Mouse (Mus musculus) intestine, postnatal 0 days (tissue): Measurements from ENCODE around the gene Dlgap1. TPM values are rescaled to one million over a fixed set of nuclear protein-coding genes. Genes with fewer than 3 reads are reported as not detected.
A peak's percentile ranks its signal among the peaks of the same experiment; 100 is the strongest.

Source experiments
- ATAC-seq: fragments of 200-750 bp; cut with Nextera tagmentation; 2 replicates; pipeline ENCODE4 v1.8.0; 2017; ENCODE audit warnings: mild to moderate bottlenecking, moderate TSS enrichment, moderate library complexity
- H3K27ac ChIP-seq: fragments of 300-500 bp; sonication (generic); 2 replicates; pipeline ENCODE4 v1.5.1; 2014; ENCODE audit warnings: mild to moderate bottlenecking, low read depth, low read length, moderate library complexity
- H3K27me3 ChIP-seq: fragments of 300-500 bp; sonication (generic); replicated peaks from 2 replicates; pipeline ENCODE4 v1.6.1; 2014; ENCODE audit warnings: low read length, mixed read lengths; ENCODE audit not compliant: control insufficient read depth, insufficient read depth
- H3K36me3 ChIP-seq: fragments of 300-500 bp; sonication (generic); 2 replicates; pipeline ENCODE4 v1.6.1; 2014; ENCODE audit warnings: mild to moderate bottlenecking, moderate library complexity; ENCODE audit not compliant: control insufficient read depth, insufficient read depth
- H3K4me1 ChIP-seq: fragments of 300-500 bp; sonication (generic); replicated peaks from 2 replicates; pipeline ENCODE4 v1.6.1; 2014; ENCODE audit warnings: antibody characterized with exemption, low read length, mixed read lengths; ENCODE audit not compliant: control insufficient read depth, insufficient read depth
- H3K4me2 ChIP-seq: fragments of 300-500 bp; sonication (generic); replicated peaks from 2 replicates; pipeline ENCODE4 v1.6.1; 2014; ENCODE audit warnings: low read depth, mild to moderate bottlenecking, moderate library complexity
- H3K4me3 ChIP-seq: fragments of 300-500 bp; sonication (generic); 2 replicates; pipeline ENCODE4 v1.5.1; 2014; ENCODE audit warnings: low read depth, low read length
- H3K9ac ChIP-seq: fragments of 300-500 bp; sonication (generic); 2 replicates; pipeline ENCODE4 v1.6.1; 2014; ENCODE audit warnings: mild to moderate bottlenecking, low read depth, low read length
- H3K9me3 ChIP-seq: fragments of 300-500 bp; sonication (generic); 2 replicates; pipeline ENCODE4 v1.6.1; 2016; ENCODE audit warnings: mixed run types; ENCODE audit not compliant: control insufficient read depth
- CTCF ChIP-seq: sonication (generic); IDR thresholded peaks from 2 replicates; pipeline ENCODE4 v1.5.1; 2016; ENCODE audit warnings: low read depth, mild to moderate bottlenecking, control low read depth, antibody characterized with exemption, moderate library complexity
- WGBS: fragments of 180-500 bp; shearing (Covaris S2); extraction: QIAGEN DNeasy Blood & Tissue Kit; methylation state at CpG from one replicate; pipeline ENCODE4 v1.1.7; 2014; 5-methylcytosine and 5-hydroxymethylcytosine counted together
- polyA plus RNA-seq: library from polyadenylated mRNA; unstranded; fragments of >200 nt; fragmentation: Nextera tagmentation; extraction: Ambion mirVana; gene quantifications from 2 replicates; pipeline ENCODE4 v1.2.1, GENCODE M21; 2015

Dlgap1 gene
- polyA plus RNA-seq, 1 experiment from 2014 or later, result 0.85 TPM

DNA sequence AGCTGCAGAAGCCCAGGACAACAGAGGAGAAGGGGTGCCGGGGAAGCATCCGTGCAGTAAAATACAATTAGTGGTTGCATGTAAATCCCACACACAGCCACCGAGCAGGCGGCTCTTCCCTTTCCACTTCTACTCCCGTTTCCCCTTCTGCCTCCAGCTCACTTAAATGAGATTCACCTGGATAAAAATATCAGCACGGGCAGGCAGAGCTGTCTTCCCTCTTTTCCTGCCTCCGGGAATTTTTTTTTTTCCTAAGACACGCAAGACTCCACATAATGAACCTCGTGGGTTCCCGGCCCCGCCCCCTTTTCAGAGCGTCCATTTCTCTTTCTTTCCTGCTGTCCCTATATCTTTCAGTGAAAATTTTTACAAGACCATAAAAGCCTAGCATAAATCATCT lies 548.5 kb downstream of the Dlgap1 start:
- TF ChIP-seq CTCF, result no peak
- Histone ChIP-seq H3K4me2 (no peak overlapping the region), H3K36me3 (no peaks in the 10 kb centered on the region), H3K9ac (no peak overlapping the region), H3K9me3 (no peaks in the 10 kb centered on the region), H3K4me3 (no peak overlapping the region), H3K4me1 (no peaks in the 10 kb centered on the region), H3K27ac (no peak overlapping the region), H3K27me3 (no peaks in the 10 kb centered on the region)
- no peak for ATAC-seq
- WGBS, result 83% methylated on average over 12 of the region's 12 CpGs

GRCm38 (mm10) chr17:70521058-70521851 lies 552.4 kb downstream of the Dlgap1 start:
- H3K36me3 ChIP-seq, result no peaks in the 10 kb centered on the region
- no peaks in the 10 kb centered on the region for H3K9me3 ChIP-seq
- no peak overlapping the region for H3K4me3 ChIP-seq
- no peak overlapping the region for H3K4me2 ChIP-seq
- TF ChIP-seq CTCF, result no peak
- no peak for ATAC-seq
- H3K27ac ChIP-seq, result no peak overlapping the region
- H3K27me3 ChIP-seq, result no peaks in the 10 kb centered on the region
- no peaks in the 10 kb centered on the region for H3K4me1 ChIP-seq
- no peak overlapping the region for H3K9ac ChIP-seq
- 74% methylated on average over 5 of the region's 5 CpGs for WGBS

- no peak overlapping the region for H3K4me3 ChIP-seq
- H3K27me3 ChIP-seq, result no peaks in the 10 kb centered on the region
- peak overlapping the region; percentile 32; the same call in 1 of the 2 replicates for H3K4me2 ChIP-seq
- no peak for ATAC-seq
- H3K4me1 ChIP-seq, result no peaks in the 10 kb centered on the region
- H3K36me3 ChIP-seq, result no peaks in the 10 kb centered on the region
- H3K9ac ChIP-seq, result no peak overlapping the region
- 32% methylated on average over 11 of the region's 11 CpGs for WGBS
- no peaks in the 10 kb centered on the region for H3K9me3 ChIP-seq
- H3K27ac ChIP-seq, result no peak overlapping the region
- TF ChIP-seq CTCF, result no peak
These were observed 553.1 kb downstream of the Dlgap1 start for GRCm38 (mm10) chr17:70521971-70522370.

DNA sequence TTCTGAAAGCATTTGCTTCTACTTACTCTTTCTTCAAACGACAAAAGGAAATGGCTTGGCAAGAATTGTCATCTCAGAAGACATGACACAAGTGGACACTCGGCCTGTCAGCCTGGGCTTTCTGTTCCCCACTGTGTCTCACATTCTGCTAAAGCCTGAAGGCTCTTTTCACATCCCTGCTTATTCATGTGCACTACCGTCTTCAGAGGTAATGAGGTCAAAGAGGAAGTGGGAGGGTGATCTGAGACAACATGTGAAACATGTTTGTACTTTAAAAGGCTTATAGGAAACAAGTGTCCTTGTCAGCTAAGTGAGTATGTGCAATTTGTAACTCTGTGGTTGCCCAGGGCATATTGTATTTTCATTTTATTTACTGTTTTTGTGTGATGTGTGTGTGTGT lies 557.1 kb downstream of the Dlgap1 start:
- no peak overlapping the region for H3K4me3 ChIP-seq
- 56% methylated on average over 3 of the region's 3 CpGs for WGBS
- ATAC-seq, result no peak
- no peaks in the 10 kb centered on the region for H3K36me3 ChIP-seq
- no peaks in the 10 kb centered on the region for H3K27me3 ChIP-seq
- H3K9ac ChIP-seq, result no peak overlapping the region
- no peaks in the 10 kb centered on the region for H3K4me1 ChIP-seq
- H3K9me3 ChIP-seq, result no peaks in the 10 kb centered on the region
- H3K4me2 ChIP-seq, result no peak overlapping the region
- TF ChIP-seq CTCF, result no peak
- no peak overlapping the region for H3K27ac ChIP-seq

DNA sequence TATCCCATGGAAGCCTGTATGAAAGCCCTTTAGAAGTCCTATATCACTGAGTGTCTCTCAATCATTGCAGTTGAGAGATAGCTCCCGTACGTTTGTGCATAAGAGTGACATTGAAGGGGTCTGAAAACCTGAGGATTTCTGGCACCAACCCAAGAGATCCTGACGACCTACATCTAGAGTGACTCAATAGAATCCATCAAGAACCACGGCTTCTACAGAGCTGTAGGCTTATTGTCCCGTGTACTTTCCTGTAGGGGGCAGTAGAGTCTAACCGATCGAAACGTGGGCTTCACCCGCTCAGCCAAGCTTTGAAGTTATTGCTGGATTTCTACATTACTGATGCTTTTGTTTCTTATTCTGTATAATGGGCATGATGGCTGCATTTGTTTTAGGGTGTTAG lies 558.2 kb downstream of the Dlgap1 start:
- Histone ChIP-seq H3K36me3 (no peaks in the 10 kb centered on the region), H3K27ac (no peak overlapping the region), H3K4me2 (no peak overlapping the region), H3K27me3 (no peaks in the 10 kb centered on the region), H3K4me3 (no peak overlapping the region), H3K9me3 (no peaks in the 10 kb centered on the region), H3K9ac (no peak overlapping the region), H3K4me1 (no peaks in the 10 kb centered on the region)
- ATAC-seq, result no peak
- 25% methylated on average over 9 of the region's 9 CpGs for WGBS
- TF ChIP-seq CTCF, result peak; percentile 77

DNA sequence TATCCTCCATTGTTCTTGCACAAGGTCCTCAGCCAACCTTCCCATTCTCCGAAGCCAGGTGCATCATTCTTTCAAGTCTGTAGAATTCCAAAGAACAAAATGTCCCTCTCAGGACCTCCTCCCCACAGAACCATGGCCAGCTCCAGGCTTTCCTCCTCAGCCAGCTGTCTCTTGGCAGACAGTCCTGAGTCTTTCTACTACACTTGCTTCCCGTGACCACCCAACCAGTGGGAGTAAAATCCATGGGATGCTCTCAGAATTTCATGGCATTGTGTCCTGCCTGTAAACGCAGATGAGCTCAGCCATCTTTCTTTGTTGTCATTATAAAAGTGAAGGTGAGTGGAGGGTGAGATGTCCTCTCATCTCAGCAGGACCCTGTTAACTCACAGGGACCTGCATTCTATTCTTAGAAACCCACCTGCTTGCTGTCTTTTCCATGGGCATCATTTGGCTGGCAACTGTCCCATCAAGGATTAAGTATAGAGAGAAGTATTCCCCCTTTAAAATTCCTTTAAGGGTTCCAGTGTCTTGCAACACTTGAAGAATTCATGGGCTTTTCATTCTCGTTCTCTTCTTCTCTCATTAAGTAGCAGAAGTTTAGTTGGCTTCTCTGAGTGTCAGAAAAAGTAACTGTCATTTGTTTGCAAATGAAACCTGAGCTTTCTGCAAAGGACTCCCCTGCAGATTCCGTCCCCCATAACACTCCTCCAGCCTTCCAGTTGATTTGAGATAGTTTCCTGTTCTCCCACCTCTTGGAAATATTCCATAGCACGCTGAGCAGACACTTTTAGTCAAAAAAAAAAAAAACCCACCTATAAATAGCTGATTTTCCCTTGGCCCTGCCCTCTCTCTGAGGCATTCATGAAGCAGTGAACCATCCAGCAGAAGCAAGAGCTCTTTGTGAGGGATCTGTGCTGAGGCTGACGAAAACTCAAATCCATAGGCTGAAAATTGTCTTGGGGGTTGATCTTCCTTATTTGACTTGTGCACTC lies 559.6 kb downstream of the Dlgap1 start:
- Histone ChIP-seq H3K9ac (no peak overlapping the region), H3K4me3 (no peak overlapping the region), H3K27me3 (no peaks in the 10 kb centered on the region), H3K4me2 (no peak overlapping the region), H3K9me3 (no peaks in the 10 kb centered on the region), H3K36me3 (no peaks in the 10 kb centered on the region), H3K27ac (no peak overlapping the region), H3K4me1 (no peaks in the 10 kb centered on the region)
- no peak for ATAC-seq
- WGBS, result 47% methylated on average over 7 of the region's 7 CpGs
- TF ChIP-seq CTCF, result no peak
